Mouse (Mus musculus) cerebellum, postnatal 14 days (tissue): ENCODE results near the gene Gab2.

Source experiments
- DNase-seq, 2 experiments: peaks; one replicate each; pipeline ENCODE4 v3.0.0; 2021; ENCODE audit warnings: mixed read lengths in 2 of 2

Gab2 gene

DNA sequence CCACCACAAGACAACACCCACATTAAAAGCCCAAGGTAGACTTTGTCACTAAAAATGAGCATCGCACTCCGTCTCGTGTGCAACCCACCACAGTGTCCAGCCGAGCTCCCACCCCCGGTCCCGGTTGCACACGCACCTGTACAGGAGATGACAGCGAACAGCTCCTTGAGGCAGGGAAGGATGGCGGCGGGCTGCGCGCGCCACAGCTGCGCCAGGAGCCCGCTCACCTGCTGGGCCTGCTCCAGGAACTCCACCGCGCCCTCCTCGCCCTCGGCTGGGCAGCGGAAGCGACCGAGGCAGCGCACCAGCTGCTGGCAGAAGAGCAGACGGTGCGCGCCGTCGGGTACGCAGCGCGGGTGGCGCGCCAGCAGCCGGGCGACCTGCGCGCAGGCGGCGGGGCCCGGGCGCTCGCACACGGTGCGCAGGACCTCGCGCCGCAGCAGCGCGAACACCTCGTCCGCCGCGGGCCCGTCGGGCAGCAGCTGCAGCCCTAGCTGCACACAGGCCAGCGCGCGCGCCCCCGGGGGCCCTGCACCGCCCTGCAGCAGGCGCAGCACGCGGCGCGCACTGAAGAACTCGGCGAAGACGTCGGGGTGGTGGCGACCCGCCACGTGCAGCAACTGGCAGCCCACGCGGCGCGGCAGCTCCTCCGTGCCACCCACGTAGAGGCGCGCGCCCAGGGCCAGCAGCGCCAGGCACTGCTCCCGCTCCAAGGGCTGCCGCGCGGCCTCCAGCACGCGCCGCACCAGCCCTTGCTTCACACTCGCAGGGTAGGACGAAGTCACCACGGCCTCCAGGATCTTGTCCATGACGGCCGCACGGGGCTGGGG is 244.0 kb downstream of the Gab2 start:
- DNase-seq, result peak; percentile 28 to 32

DNA sequence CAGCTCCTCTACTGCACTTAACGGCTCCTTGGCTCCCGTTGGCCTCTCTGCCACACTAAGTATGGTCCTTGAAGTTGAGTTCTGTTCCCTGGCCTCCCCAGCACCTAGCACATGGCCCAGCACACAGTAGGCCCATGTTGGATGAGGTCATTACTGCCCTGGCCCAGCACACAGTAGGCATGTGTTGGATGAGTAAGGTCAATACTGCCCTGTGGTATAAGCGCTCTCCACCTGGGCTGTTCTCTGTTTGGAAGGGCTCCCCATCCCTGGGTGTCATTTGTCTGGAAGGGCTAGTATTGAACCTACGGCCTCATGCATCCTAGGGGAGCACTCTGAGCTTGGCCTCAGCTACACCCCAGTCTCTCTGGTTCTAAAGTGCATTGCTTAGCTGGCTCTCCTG is 246.0 kb downstream of the Gab2 start:
- DNase-seq, result no peak

DNA sequence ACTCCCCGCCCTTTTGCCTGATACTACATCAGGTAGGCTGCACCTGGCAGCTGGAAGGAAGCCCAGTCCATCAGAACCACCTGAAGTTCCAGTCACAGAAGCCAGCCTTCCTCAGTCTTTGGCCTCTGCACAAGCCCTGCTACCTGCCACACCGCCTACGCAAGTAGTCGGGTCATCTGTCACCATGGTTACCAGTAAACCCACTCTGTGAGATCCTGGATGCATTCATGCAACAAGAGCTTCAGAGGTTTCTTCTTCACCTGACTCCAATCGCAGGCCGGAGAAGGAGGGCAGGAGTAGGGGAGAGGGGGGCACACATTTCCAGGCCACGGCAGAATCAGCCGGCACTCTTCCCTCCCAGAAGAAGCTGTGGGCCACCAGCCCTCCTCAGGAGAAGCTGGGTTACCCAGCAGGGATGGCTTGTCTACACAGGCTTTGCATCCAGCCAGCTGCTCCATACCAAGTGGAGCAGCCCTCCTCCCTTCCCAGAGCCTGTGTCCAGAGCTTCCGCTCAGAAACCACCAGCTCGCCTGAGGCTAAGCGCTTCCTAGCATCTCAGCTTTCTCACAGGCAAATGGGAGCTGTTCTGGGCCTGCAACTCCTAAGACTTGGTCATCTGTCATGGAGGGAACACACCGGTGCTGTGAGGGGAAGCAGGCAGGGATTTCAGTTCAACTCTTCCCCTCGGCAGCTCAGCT is 247.7 kb downstream of the Gab2 start:
- DNase-seq, result peak; percentile 51 to 65

DNA sequence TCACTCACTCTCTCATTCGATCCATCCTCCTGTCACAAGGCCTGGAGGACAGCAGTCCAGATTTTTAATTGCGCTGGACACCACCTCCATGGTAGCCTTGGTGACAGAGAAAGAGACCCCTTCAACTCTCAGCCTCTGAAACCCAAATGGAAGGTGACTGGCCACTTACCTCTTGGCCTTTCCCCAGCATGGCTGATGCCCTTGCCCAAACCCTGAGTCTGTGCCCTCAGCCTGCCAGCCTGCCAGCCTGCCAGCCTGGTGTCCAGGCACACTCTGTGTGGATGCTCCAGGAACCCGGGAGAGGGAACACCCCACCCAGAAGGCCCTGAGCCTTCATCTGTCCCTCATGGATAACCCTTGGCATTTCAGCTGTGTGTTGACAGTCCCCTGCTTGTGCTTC is 248.3 kb downstream of the Gab2 start:
- peak; percentile 33 to 41 for DNase-seq

DNA sequence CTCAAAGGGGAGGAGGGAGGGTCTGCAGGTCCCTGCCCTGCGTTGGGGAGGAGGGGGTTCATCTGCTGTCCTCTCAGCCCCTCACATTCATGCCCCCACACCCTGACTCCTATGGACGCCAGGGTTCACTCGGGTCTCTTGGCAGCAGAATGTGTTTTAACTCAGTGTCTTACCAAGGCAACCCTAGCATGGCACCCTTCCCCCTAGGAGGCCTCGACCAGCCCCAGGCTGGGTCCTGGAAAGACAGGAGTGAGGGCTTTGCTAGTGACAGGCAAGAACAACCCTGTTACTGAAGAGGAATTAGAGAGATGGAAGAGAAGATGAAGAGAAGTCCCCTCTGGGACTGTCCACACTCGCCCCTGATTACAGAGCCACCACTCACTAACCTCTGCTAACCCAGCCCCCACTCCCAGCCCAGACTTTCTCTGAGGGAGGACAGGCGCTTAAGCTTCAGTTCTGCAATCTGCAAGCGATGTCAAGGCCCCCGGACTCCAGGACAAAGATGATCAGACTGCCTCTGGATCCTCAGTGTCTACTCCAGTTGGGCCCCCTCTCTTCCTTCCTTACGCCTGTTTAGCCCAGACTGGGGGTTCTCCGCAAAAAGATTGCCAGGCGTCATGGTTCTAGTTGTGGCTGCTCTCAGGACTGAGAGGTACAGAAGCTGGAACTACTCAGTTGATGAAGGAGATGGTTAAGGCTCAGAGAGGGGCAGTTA is 249.7 kb downstream of the Gab2 start:
- DNase-seq, result peak; percentile 33 to 36

DNA sequence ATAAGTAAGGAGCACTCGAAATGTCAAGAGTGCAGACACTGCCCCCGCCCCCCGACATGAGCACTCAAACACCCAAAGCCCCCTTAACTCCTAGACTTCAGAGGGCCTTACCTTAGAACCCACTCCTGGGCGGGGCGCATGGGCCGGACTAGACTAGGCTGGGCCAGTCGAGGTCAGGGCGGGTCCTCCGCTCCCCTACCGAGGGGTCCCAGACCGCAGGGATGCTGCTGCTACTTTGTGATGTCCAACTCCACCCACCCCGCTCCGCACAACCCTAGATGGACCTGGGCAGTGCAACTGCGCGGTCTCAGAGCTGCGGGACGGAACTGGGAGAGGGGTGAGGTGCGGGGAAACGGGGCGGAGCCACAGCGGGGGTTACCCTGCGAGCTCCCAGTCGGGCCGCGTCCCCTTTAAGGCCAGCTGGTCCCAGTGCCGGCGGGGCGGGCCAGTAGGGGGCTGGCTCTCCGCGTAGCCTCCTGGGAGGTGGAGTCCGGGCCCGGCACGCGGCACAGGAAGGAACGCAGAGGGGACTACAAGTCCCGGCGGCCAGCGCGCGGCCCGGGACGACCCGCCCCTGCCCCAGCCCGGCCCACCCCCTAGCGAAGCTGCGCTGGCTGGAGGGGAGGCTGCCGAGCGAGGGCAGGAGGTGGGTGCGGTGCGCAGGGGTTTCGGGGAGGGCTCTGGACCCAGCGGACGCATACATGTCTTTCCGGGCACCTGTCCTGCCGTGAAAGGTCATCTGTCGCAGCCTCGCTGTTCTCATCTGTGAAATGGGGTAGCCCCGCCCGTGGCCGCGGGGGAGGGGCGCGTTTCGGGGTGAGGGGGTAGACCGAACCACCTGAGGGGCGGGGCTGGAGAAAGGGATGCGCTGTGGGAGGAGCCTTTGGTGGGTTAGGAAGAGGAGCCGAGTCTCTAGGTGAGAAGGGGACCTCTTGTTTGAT is 250.6 kb downstream of the Gab2 start, which contains the start of the genes Usp35 and Kctd21:
Usp35 (minus strand) TSS at position 295 of the 941 bp plus-strand sequence.
Kctd21 (plus strand) TSS at position 602 of the 941 bp plus-strand sequence.
- peak; percentile 97 for DNase-seq

DNA sequence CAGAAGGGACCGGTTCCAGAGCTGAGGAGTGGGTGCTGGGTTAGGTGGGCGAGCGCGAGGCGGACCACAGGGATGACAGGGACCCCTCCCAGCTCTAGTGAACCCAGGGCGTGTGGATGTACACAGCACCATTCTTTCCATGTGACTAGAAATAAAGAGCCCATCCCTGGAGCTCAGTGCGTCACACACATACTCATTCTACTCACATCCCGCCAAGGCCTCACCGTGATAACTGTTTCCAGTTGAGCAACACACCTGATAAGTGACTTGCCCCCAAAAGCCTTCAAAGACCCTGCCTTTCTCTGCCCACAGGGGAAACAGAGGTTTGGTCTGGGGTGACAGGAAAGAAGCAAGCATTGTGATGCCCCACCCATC is 251.3 kb downstream of the Gab2 start:
- DNase-seq, result no peak

DNA sequence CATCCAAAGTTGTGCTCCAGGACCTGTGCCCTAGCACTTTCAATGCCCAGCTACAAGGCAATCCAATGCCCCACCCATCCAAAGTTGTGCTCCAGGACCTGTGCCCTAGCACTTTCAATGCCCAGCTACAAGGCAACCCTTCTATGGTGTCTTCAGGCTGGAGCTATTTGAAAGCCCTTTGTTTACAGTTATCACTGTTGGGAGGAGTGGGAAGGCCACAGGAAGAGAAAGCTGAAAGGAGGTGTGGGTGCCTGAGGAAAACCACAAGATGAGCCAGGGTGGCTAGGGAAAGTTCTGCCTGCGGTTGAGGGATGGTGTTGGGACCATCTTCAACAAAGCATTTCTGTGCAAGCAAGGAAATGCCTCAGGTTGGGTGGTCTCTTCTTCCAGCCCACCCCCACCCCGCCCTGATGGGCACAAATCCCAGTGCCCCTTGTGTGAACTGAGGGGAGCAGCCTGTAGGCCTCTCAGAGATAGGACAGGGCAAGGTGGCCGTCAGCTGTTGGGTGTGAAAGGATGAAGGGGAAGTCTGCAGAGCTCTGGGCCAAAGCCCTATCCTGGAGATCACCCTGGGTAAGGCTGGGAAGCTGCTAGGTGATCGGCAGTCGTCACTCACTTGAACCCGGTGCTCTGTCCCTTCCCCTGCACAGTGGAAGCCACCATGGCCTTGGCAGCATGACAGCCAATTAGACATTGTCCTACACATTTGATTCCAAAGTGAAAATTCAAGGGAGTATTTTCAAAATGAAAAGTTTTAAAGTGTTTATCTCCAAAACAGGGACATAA is 251.9 kb downstream of the Gab2 start:
- peak; percentile 23 to 41 for DNase-seq

DNA sequence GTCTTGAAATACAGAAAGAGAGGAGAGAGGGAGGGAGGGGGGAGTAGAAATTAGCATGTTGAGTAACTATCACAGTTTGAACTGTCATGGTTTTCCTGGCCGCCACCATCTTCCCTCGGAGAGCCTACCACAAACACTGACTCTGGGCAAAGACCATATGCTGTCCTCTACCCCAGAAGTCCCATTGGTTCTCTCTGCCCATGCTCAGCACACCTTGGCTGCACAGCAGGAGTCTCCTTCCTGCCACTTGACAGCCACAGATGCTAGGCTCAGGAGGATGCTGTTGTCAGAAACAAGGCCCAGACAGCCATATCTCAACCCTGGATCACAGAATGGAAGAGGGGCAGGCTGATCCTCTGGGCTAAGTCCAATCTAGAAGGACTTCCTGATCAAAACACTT is 253.0 kb downstream of the Gab2 start:
- DNase-seq, result peak; percentile 36 to 39

DNA sequence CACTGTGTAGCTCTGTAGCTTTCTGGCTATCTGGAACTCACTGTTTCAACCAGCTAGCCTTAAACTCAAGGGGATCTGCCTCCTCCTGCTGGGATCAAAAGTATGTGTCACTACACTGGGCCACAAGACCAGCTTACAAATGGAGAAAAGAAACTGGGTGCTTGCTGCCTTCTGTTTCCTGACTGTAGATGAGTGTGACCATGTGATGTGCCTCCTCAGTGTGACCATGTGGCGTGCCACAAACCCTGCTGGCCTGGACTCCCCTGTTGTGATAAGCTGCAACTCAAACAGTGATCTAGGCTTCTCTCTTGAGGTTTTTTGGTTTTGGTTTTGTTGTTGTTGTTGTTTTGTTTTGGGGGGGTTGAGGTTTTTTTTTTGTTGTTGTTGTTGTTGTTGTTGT is 255.3 kb downstream of the Gab2 start:
- DNase-seq, result no peak

DNA sequence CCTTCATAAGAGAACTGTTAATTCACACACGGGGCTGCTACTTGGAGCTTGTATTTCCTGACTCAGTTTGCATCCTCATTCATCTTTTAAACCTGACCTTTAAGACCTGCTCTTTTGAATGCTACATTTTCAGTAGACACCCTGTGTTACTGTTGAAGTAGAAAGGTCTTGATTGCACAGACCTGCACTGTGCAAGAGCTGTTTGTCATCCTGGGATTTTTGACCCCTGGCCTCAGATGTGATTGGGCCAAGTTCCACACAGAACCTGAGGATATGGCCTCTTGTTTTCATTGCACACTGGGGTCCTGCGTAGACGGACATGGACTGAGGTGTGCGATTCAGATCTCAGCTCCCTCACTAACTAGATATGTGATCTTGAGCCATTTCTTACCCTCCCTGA is 257.2 kb downstream of the Gab2 start:
- DNase-seq, result no peak

DNA sequence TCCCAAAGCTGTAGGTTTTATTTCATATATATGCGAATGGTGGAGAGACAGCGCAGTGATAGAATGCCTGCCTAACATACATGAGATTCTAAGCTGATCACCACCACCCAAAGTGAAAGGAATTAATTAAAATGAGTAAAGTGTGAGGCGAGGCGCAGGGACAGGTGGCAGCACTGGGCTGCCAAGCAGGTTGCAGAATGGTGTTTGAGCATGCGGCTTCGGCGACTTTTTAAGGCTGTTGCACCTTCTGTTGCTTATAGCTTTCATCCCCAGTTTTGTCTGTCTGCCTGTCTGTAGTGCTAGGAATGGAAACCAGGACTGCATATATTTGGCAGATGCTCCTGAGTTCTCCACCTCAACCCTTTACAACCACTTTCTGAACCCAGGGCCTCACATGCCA is 258.2 kb downstream of the Gab2 start:
- peak in 1 of 2 experiments; percentile 28 for DNase-seq

DNA sequence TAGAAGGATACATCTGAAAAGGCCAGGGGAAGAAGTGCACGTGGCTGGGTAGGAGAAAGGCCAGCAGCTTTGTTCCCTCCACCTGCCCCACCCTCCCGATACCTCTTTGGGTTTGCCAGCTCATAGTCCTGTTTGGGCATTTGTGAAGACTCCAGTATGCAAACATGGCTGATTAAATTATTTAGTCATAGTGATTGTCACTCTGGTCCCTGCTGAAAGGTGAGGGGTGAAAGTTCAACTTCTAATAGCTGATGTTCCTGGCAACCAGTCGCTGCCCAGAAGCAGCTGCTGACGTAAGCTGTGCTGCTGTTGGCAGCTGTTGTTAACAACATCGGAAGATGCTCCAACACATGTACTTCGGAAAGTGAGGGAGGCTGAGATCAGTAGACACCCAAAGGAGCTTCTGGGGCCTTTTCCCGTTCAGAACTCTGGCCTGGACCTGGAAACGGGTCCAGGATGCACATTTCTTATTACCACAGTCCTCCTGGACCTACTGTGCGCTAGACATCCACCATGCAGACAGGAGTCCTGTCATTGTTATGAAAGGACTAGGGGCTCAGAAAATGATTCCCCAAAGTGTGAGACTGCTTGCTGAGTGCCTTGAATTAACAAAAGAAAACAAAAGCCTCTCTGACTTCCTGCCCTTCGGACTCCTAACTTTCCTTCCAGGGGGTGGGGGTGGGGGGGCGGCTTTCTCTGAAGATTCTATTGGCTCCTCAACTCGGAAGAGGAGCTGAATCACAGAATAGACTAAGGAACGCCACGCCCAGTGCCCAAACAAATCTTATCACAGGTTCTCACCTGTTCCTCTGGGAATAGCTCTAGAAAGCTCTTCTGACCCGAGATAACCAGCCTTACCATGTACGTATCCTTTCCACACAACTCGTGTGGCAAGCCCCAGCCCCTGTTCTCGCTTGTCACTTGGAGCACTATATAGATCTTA is 259.8 kb downstream of the Gab2 start:
- DNase-seq, result no peak

DNA sequence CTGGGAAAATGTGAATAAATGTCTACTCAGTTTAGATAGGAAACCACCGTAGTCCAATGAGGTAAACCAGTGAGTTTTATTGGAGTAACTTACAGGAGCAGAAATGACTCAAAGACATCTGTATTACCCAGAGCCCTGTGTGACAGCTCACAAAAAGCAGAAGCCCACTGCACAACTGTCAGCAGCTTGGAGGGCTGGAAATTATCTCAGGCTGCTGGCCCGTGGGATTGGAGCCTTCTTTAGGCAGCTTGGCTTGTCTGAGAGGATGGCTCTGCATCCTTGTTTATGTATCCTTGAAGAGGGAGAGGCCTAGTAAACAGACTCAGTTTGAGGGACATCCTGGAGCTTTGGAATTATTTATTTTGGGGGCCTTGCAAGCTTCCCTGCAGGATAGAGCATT is 261.6 kb downstream of the Gab2 start:
- DNase-seq, result no peak

DNA sequence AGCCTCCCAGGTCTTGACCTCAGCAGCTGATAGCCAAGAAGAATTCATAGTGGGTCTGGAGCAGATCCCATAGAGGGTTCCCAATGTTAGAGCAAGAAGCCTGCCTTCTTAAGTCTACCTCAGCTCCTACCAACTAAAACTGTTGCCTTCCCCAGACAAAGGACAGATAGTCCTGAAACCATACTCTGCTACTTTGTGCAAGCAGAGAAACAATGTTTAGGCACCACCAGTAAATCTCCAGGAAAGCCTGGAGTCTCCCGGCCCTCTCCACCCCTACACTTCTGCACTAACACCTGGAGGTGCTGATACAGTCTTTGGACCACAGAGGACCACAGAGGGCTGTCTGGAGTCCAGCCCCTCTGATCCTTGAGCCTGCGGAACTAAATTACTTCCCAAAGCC is 263.3 kb downstream of the Gab2 start:
- DNase-seq, result no peak

DNA sequence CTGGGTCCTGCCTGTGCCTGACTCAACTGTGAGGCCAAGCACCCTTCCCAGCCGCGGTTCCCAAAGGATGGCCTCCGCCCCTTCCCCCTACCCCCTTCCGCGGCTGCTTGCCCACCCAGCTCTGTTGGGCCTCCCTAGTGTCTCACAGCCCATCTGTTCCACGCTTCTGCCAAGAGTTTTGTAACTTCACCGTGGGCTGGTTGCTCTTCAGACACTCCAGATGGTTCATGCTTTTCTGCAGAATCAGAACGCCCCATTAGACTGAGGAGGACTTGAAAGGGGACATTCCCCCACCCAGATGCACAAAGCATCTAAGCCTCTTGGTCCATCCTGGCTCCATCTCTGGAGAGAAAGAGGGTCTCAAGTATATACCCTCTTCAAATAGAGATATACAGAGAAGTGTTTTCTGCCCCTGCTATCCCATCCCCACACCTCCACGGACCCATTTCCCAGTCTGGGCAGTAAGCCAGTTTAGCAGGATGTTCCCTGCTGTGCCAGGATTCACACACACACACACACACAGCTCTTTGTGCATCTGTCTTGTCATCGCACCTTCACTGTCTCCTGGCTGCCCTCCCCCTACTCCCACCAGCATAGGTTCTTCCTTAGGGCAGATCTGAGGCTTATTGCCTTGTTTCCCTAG is 264.0 kb downstream of the Gab2 start:
- DNase-seq, result peak; percentile 68 to 80

DNA sequence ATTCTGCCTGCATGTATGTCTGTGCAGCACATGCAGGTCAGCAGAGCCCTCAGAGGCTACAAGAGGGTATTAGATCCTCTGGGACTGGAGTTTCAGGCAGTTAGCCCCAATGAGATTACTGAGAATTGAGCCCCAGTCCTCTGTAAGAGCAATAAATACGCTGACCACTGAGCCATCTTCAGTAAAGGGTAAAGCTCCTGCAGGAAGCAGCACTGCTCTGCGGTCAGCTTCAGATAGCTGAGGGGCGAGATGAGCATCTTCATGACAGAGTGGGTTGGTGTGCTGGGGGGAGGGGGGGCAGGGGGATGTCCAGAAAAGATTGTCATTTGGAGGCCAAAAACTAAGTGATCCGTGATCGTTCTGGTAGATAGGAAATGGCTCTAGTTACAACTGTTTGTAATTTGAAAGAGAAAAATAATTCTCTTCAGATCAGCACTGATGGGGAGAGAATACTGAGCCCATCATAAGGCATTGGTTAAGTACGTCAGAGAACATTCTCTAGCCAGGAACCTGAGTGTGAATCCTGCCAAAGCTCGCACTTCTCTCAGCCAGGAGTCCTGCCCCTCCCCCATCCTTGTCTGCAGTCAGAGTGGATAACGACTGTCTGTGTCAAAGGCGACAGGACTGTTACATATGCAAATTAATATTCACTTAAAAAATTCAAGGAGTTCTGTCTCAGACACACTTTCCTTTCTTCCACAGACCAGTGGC is 264.9 kb downstream of the Gab2 start:
- no peak for DNase-seq

DNA sequence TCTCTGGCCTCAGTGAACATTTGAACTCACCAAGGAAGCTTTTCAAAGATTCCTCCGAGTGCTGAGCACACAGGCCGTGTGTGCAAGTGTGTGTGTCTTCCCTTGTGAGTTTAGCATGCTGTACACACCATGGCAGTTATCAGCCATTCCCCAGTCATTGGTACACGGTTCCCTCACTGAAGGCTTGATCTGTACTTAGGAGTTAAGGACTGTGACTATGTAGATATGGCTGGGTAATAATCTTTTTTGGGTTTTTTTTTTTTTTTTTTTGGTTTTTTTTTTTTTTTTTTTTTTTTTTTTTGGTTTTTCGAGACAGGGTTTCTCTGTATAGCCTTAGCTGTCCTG is 265.4 kb downstream of the Gab2 start:
- DNase-seq, result no peak

DNA sequence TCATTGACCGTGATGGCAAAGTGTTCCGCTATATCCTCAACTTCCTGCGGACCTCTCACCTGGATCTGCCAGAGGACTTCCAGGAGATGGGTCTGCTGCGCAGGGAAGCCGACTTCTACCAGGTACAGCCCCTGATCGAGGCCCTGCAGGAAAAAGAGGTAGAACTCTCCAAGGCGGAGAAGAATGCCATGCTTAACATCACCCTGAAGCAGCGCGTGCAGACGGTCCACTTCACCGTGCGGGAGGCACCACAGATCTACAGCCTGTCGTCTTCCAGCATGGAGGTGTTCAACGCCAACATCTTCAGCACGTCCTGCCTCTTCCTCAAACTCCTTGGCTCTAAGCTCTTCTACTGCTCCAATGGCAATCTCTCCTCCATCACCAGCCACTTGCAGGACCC is 266.1 kb downstream of the Gab2 start:
- no peak for DNase-seq
